Mouse (Mus musculus) C2C12 (cell line): ENCODE data around the gene Nlrx1. TPM values are rescaled to one million over a fixed set of nuclear protein-coding genes. Genes with fewer than 3 reads are reported as not detected.

Experiments used
- H3K27me3 ChIP-seq: one replicate; pipeline ENCODE4 v1.6.1; 2011; ENCODE audit not compliant: control insufficient read depth, insufficient read depth, insufficient read length
- H3K36me3 ChIP-seq: one replicate; pipeline ENCODE4 v1.6.1; 2011; ENCODE audit not compliant: control insufficient read depth, insufficient read depth
- H3K4me3 ChIP-seq: one replicate; pipeline ENCODE4 v1.5.1; 2011; ENCODE audit warnings: mild to moderate bottlenecking, control low read depth; ENCODE audit not compliant: poor library complexity, insufficient read depth, severe bottlenecking
- H3K79me2 ChIP-seq: one replicate; pipeline ENCODE4 v1.6.1; 2011; ENCODE audit not compliant: control insufficient read depth, insufficient read depth
- H3K79me3 ChIP-seq: one replicate; pipeline ENCODE4 v1.6.1; 2011; ENCODE audit warnings: low read depth, control low read depth
- H3ac ChIP-seq: one replicate; pipeline ENCODE3; 2011; ENCODE audit warnings: low read depth; ENCODE audit not compliant: control insufficient read depth, insufficient read length
- CEBPB ChIP-seq: IDR thresholded peaks from one replicate; pipeline ENCODE4 v1.6.1; 2011; ENCODE audit warnings: low read depth, mild to moderate bottlenecking, control low read depth, moderate library complexity
- CTCF ChIP-seq: IDR thresholded peaks from one replicate; pipeline ENCODE4 v1.5.1; 2011; ENCODE audit not compliant: control insufficient read depth, insufficient read depth, insufficient read length
- FOSL1 ChIP-seq: IDR thresholded peaks from one replicate; pipeline ENCODE4 v1.8.0; 2011; ENCODE audit warnings: mild to moderate bottlenecking, low read length; ENCODE audit not compliant: poor library complexity, insufficient read depth, severe bottlenecking
- MAX ChIP-seq: IDR thresholded peaks from one replicate; pipeline ENCODE4 v1.6.1; 2011; ENCODE audit warnings: mild to moderate bottlenecking, control low read depth
- MYOD1 ChIP-seq: IDR thresholded peaks from one replicate; pipeline ENCODE4 v1.6.1; 2011; ENCODE audit warnings: low read depth; ENCODE audit not compliant: control insufficient read depth, insufficient read length
- MYOG ChIP-seq: IDR thresholded peaks from one replicate; pipeline ENCODE4 v1.6.1; 2011; ENCODE audit not compliant: control insufficient read depth, insufficient read length; ENCODE audit errors: extremely low read depth
- USF1 ChIP-seq: IDR thresholded peaks from one replicate; pipeline ENCODE4 v1.6.1; 2011; ENCODE audit warnings: low read depth, mild to moderate bottlenecking, control low read depth, moderate library complexity
- polyA plus RNA-seq: library from polyadenylated mRNA; unstranded; fragments of >200 nt; fragmentation: generic; extraction: Trizol; gene quantifications from one replicate; pipeline ENCODE4 v1.2.1, GENCODE M21; 2012; ENCODE audit warnings: missing spikeins

Gene Nlrx1
- polyA plus RNA-seq, 1 experiment, result 3.4 TPM

- Histone ChIP-seq H3K79me3 (peaks cover 14% of the 10 kb centered on the region), H3K4me3 (no peak overlapping the region)
These were observed 31.8 kb downstream of the Nlrx1 start for GRCm38 (mm10) chr9:44236601-44237000.

DNA sequence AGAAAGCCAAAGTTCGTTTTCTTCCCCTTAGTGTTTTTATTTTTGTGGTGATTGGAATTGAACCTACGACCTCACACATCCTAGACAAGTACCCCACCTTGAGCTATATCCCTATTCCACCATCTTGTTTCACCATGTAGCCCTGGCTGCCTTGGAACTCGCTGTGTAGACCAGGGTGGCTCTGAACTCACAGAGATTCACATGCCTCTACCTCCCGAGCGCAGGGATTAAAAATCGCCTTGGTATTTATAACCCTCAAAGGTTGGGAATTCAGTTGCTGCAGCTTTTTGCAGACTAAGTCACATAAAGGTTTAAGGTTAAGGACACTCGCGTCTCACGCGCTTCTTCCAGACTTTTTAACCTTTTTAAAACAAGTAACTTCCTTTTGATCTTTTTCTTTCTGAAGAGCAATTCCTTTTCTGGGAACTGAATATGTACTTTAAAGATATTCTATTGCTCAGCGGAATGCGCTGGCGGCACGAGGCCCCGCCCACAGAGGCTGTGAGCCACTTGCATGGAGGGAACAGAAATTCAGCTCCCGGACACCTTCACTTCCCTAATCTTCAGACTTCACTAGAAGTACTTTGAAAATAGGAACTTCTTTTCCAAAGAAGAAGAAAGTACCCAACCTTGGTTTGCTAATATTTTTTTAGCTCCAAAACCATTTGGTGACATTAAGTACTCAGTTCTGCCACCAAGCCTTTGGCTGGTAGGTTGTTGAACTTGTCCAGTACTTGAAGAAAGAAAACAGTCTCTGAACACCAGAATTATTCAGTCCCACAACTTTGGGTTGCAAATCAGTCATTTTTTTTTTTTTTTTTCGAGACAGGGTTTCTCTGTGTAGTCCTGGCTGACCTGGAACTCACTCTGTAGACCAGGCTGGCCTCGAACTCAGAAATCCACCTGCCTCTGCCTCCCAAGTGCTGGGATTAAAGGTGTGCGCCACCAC is 33.6 kb downstream of the Nlrx1 start:
- H3K79me2 ChIP-seq, result peaks cover 38% of the 10 kb centered on the region
- TF ChIP-seq FOSL1, result no peak
- TF ChIP-seq CEBPB, result no peak
- TF ChIP-seq CTCF, result no peak
- TF ChIP-seq USF1, result no peak
- TF ChIP-seq MAX, result no peak
- TF ChIP-seq MYOG, result no peak
- TF ChIP-seq MYOD1, result no peak
- no peaks in the 10 kb centered on the region for H3K27me3 ChIP-seq
- H3K4me3 ChIP-seq, result no peak overlapping the region
- no peaks in the 10 kb centered on the region for H3K36me3 ChIP-seq
- peaks cover 24% of the 10 kb centered on the region for H3K79me3 ChIP-seq
- no peak overlapping the region for H3ac ChIP-seq

More at GRCm38 (mm10) chr9:44236601-44237000, 31.8 kb downstream of the Nlrx1 start:
- no peaks in the 10 kb centered on the region for H3K27me3 ChIP-seq
- H3K79me2 ChIP-seq, result peaks cover 22% of the 10 kb centered on the region
- H3ac ChIP-seq, result no peak overlapping the region
- H3K36me3 ChIP-seq, result no peaks in the 10 kb centered on the region
- TF ChIP-seq MYOG (no peak), MAX (no peak), CEBPB (no peak), MYOD1 (no peak), FOSL1 (no peak), CTCF (no peak), USF1 (no peak)

- TF ChIP-seq CTCF (peak; percentile 66), MYOD1 (no peak), CEBPB (no peak), MAX (peak; percentile 65), FOSL1 (no peak), USF1 (no peak), MYOG (no peak)
- Histone ChIP-seq H3K4me3 (peak within 1 kb of the TSS; percentile 72), H3K36me3 (no peaks in the 10 kb centered on the region), H3K79me3 (peaks cover 32% of the 10 kb centered on the region), H3K79me2 (peaks cover 46% of the 10 kb centered on the region), H3K27me3 (no peaks in the 10 kb centered on the region), H3ac (peak within 1 kb of the TSS; percentile 71)
These were observed 34.5 kb downstream of the Nlrx1 start, which contains the start of gene Cbl for GRCm38 (mm10) chr9:44233802-44234478. TSS of gene Cbl (minus strand) at chr9:44234049.

DNA sequence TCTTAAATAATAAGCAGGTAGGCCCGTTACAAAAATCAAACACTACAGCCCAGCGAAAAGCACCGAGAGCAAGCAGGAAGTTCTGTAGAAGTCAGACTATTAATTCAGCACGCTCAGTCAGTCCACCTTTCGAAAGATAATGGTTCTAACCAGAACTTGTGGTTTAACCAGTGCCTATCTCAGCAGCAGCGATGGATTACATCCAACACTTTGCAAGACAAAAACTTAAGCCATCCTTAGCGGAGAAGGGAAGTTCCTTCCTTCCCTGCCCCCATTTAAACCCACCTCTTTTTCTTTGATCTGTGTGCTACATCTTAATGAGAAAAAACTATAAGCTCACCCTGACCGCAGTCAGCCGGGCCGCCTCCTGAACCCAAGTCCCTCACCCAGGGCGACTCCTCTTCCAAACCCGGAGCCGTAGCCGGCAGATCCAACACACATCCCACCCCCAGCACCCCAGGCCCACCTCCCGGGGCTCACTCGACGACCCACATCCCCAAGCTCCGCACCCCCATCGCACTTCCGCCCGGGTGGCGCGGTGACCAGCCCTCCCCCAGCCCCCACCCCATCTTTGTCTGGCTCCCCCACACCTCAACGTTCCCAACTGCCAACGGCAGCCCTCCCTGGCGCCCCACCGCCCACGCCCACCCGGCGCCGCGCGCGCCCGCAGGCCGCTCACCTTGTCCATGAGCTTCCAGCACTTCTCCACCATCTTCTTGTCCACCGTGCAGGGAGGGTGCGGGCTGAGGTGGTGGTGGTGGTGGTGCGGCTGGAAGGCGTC is 35.2 kb downstream of the Nlrx1 start:
- TF ChIP-seq MAX (no peak), MYOD1 (no peak), MYOG (no peak), FOSL1 (no peak), CTCF (no peak), CEBPB (no peak), USF1 (no peak)
- H3ac ChIP-seq, result peak overlapping the region; percentile 71
- H3K36me3 ChIP-seq, result no peaks in the 10 kb centered on the region
- peaks cover 35% of the 10 kb centered on the region for H3K79me3 ChIP-seq
- peaks cover 54% of the 10 kb centered on the region for H3K79me2 ChIP-seq
- H3K27me3 ChIP-seq, result no peaks in the 10 kb centered on the region
- peak overlapping the region; percentile 72 for H3K4me3 ChIP-seq

DNA sequence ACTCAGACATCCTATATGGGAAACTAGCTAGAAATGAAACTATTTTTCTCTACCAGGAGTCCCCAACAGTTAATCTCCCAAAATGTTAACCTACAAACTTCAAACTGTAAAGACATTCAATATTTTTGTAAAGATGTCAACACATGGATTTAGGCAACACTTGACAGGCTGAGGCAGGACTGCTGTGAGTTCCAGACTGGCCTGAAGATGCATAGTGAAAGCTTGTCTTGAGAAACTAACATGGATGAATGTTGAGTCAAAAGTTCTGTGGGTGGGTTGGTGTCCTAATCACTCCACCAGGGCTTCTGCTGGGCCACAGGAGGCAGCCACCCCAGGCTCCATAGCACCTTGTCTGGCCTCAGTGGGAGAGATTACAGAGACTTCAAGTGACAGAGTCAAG is 36.8 kb downstream of the Nlrx1 start:
- no peaks in the 10 kb centered on the region for H3K36me3 ChIP-seq
- no peak overlapping the region for H3K4me3 ChIP-seq
- peaks cover 50% of the 10 kb centered on the region for H3K79me3 ChIP-seq
- peaks cover 70% of the 10 kb centered on the region for H3K79me2 ChIP-seq
- no peaks in the 10 kb centered on the region for H3K27me3 ChIP-seq
- TF ChIP-seq MYOG, result no peak
- TF ChIP-seq USF1, result no peak
- TF ChIP-seq CTCF, result no peak
- no peak overlapping the region for H3ac ChIP-seq
